In the genomic region with DNA sequence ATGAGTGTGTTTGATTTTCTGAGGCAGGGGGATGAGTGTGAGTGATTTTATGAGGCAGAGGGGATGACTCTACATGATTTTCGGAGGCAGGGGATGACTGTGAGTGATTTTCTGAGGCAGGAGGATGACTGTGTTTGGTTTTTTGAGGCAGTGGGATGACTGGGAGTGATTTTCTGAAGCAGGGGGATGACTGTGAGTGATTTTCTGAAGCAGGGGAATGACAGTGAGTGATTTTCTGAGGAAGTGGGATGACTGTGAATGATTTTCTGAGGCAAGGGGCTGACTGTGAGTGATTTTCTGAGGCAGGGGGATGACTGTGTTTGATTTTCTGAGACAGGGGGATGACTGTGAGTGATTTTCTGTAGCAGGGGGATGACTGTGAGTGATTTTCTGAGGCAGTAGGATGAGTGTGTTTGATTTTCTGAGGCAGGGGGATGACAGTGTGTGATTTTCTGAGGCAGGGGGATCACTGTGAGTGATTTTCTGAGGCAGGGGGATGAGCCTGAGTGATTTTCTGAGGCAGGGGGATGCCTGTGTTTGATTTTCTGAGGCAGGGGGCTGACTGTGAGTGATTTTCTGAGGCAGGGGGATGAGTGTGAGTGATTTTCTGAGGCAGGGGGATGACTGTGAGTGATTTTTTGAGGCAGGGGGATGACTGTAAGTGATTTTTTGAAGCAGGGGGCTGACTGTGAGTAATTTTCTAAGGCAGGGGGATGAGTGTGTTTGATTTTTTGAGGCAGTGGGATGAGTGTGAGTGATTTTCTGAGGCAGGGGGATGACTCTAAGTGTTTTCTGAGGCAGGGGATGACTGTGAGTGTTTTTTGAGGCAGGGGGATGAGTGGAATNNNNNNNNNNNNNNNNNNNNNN, we compare ENCODE assay signal across 8 mouse cellular contexts. TPM values are rescaled to one million over a fixed set of nuclear protein-coding genes. Genes with fewer than 3 reads are reported as not detected.
DNase-seq lines count a peak whose midpoint lies in the region; ATAC-seq and TF ChIP-seq lines count a peak whose summit lies in the region.

No protein-coding gene starts in this region.

- no peak overlapping the region for H3K9ac ChIP-seq in lung, embryonic 14.5 days
- no peak overlapping the region for H3K9ac ChIP-seq in forebrain, embryonic 13.5 days
- no peak overlapping the region for H3K9ac ChIP-seq in limb, embryonic 14.5 days (ENCODE audit: low read depth, low read length, severe bottlenecking)

- DNase-seq in lung, embryonic 14.5 days = peak; percentile 77
- no peak for DNase-seq in lung, adult 2 months
- peak; percentile 89 for DNase-seq in adipocyte (ENCODE audit: low spot score)
- peak; percentile 79 for DNase-seq in limb, embryonic 14.5 days (ENCODE audit: low spot score)
- DNase-seq in retina, adult 2 months (ENCODE audit: low read depth, low spot score) = peak; percentile 90
- DNase-seq in layer of hippocampus, adult 2 months (ENCODE audit: low spot score in 2 of 2) = no peak
- no peak for DNase-seq in frontal cortex, adult 2 months (ENCODE audit: extremely low spot score in 1 of 2, low spot score in 1 of 2)

- H3K9me3 ChIP-seq in lung, embryonic 14.5 days (ENCODE audit: low read depth, low read length) = peaks cover 18% of the 10 kb centered on the region
- peaks cover 13% of the 10 kb centered on the region for H3K9me3 ChIP-seq in forebrain, embryonic 13.5 days (replicated peaks)
- peaks cover 17% of the 10 kb centered on the region for H3K9me3 ChIP-seq in limb, embryonic 14.5 days (ENCODE audit: control insufficient read depth, low read length)

- H3K4me1 ChIP-seq in lung, embryonic 14.5 days (ENCODE audit: insufficient read depth) = no peaks in the 10 kb centered on the region
- no peaks in the 10 kb centered on the region for H3K4me1 ChIP-seq in lung, adult 2 months (ENCODE audit: control insufficient read depth, insufficient read depth, low read length)
- H3K4me1 ChIP-seq in forebrain, embryonic 13.5 days = no peaks in the 10 kb centered on the region
- no peaks in the 10 kb centered on the region for H3K4me1 ChIP-seq in limb, embryonic 14.5 days (ENCODE audit: control insufficient read depth, insufficient read depth, low read length)

- no peak for TF ChIP-seq CTCF in lung, embryonic 14.5 days (IDR thresholded peaks at IDR 0.05; ENCODE audit: low read depth)
- TF ChIP-seq CTCF in lung, adult 2 months (IDR thresholded peaks at IDR 0.05; ENCODE audit: insufficient read depth, low read length) = no peak
- no peak for TF ChIP-seq CTCF in layer of hippocampus, adult 2 months (conservative IDR thresholded peaks at IDR 0.05)

- no peak overlapping the region for H3K4me2 ChIP-seq in lung, embryonic 14.5 days
- H3K4me2 ChIP-seq in forebrain, embryonic 13.5 days = no peak overlapping the region
- H3K4me2 ChIP-seq in limb, embryonic 14.5 days (replicated peaks; ENCODE audit: low read depth, low read length, severe bottlenecking) = no peak overlapping the region

- WGBS in lung, embryonic 14.5 days = 70% methylated on average over 1 of the region's 1 CpGs
- WGBS in lung, adult 2 months = 51% methylated on average over 1 of the region's 1 CpGs
- 52% methylated on average over 1 of the region's 1 CpGs for WGBS in forebrain, embryonic 13.5 days
- 69% methylated on average over 1 of the region's 1 CpGs for WGBS in limb, embryonic 14.5 days

- H3K27ac ChIP-seq in lung, embryonic 14.5 days (ENCODE audit: low read depth) = no peak overlapping the region
- H3K27ac ChIP-seq in forebrain, embryonic 13.5 days = no peak overlapping the region
- H3K27ac ChIP-seq in limb, embryonic 14.5 days (replicated peaks; ENCODE audit: low read depth, low read length) = no peak overlapping the region
- no peak overlapping the region for H3K27ac ChIP-seq in layer of hippocampus, adult 2 months

- no peak for ATAC-seq in lung, embryonic 14.5 days (ENCODE audit: insufficient read depth)
- ATAC-seq in forebrain, embryonic 13.5 days = 0 out of 2 replicates have a peak, but pooled peaks have one; percentile 19
- ATAC-seq in limb, embryonic 14.5 days (ENCODE audit: low FRiP score, low read depth) = 0 out of 2 replicates have a peak, but pooled peaks have one; percentile 41

- TF ChIP-seq POLR2A in lung, adult 2 months (IDR thresholded peaks at IDR 0.05; ENCODE audit: borderline replicate concordance, extremely low read depth, low read depth, low read length) = no peak
- no peak for TF ChIP-seq POLR2A in limb, embryonic 14.5 days (IDR thresholded peaks at IDR 0.05; ENCODE audit: borderline replicate concordance, extremely low read depth, insufficient read depth, insufficient read length)

- H3K27me3 ChIP-seq in lung, embryonic 14.5 days (ENCODE audit: insufficient read depth, low read length) = no peaks in the 10 kb centered on the region
- H3K27me3 ChIP-seq in forebrain, embryonic 13.5 days = no peaks in the 10 kb centered on the region
- no peaks in the 10 kb centered on the region for H3K27me3 ChIP-seq in limb, embryonic 14.5 days (ENCODE audit: control insufficient read depth, insufficient read depth, low read length)

- H3K36me3 ChIP-seq in lung, embryonic 14.5 days (ENCODE audit: insufficient read depth) = no peaks in the 10 kb centered on the region
- no peaks in the 10 kb centered on the region for H3K36me3 ChIP-seq in forebrain, embryonic 13.5 days (ENCODE audit: poor library complexity, severe bottlenecking)
- H3K36me3 ChIP-seq in limb, embryonic 14.5 days (ENCODE audit: control insufficient read depth, insufficient read depth, low read length) = no peaks in the 10 kb centered on the region

- no peak overlapping the region for H3K4me3 ChIP-seq in lung, embryonic 14.5 days (ENCODE audit: low read depth, low read length)
- no peak overlapping the region for H3K4me3 ChIP-seq in lung, adult 2 months (replicated peaks; ENCODE audit: extremely low read depth, low read depth, low read length)
- H3K4me3 ChIP-seq in forebrain, embryonic 13.5 days = no peak overlapping the region
- H3K4me3 ChIP-seq in limb, embryonic 14.5 days (replicated peaks; ENCODE audit: low read length) = no peak overlapping the region
- H3K4me3 ChIP-seq in layer of hippocampus, adult 2 months = no peak overlapping the region

RNA-seq across cellular contexts. Expression of gene 2010315B03Rik, which starts 55.1 kb away (rescaled TPM):
- 7.5 TPM in 2 replicates for polyA plus RNA-seq in lung, embryonic 14.5 days (2014; fragmentation: Nextera tagmentation; extraction: Ambion mirVana)
- 1.6 and 3.7 TPM in 2 replicates for polyA plus RNA-seq in lung, adult 2 months (2012; rRNA removed)
- polyA plus RNA-seq in forebrain, embryonic 13.5 days (2015; fragmentation: Nextera tagmentation; extraction: Ambion mirVana) = 8.6 and 9.2 TPM in 2 replicates
- polyA plus RNA-seq in limb, embryonic 14.5 days (2012; rRNA removed) = 8.7 and 11.7 TPM in 2 replicates
- 5.0 and 5.5 TPM in 2 replicates for polyA plus RNA-seq in limb, embryonic 14.5 days (2014; fragmentation: Nextera tagmentation; extraction: Ambion mirVana)
- total RNA-seq in layer of hippocampus, adult 2 months (2021) = 10 to 100 TPM; 18.3 to 19.5 TPM
- polyA plus RNA-seq in frontal cortex, adult 2 months (2012; rRNA removed) = 17.3 and 19.5 TPM in 2 replicates

Comparison
In these comparisons a context has a peak if more than half of its experiments do, and no peak if none do; other contexts are left out.
1. DNase-seq: peak in lung, embryonic 14.5 days (single experiment), adipocyte (single experiment), limb, embryonic 14.5 days (single experiment) and retina, adult 2 months (single experiment); none in lung, adult 2 months (single experiment), layer of hippocampus, adult 2 months (0 of 2) and frontal cortex, adult 2 months (0 of 2).